Mouse (Mus musculus) gastrocnemius, postnatal 4 days (tissue): ENCODE measurements at regions not wholly inside any gene's neighbourhood (a gene's known extent, or its start where the extent isn't known, plus 50 kb on each side); places are given as distances from the start of the nearest gene placed in this dataset.

Experiments
- DNase-seq, 2 experiments: peaks; one replicate each; pipeline ENCODE4 v3.0.0; 2021 to 2022; ENCODE audit warnings: low spot score in 2 of 2, mixed read lengths in 2 of 2

DNA sequence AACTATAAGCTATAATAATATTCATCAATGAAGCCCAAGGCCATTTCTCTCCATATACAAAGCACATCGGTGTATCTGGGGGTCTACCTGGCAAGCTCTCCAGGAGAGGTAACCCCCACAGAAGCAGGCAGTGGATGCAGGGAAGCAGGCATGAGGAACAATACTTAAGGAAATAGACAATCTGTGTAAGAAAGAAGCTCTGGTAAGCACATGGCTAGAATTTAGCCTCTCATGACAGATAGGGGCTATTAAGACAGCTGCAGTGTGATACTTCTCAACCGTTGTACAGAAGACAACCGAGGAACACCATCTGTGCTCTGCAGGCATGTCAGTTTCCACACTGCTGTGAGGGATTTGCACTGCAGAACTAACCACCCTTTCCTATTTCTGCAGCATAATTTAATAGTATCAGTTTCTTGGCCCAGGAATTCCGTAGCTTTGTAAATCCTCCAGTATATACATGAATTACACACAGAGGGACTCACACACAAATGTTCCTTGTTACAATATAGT lies 108.1 kb upstream of the Lpar1 start:
- DNase-seq, result no peak

DNA sequence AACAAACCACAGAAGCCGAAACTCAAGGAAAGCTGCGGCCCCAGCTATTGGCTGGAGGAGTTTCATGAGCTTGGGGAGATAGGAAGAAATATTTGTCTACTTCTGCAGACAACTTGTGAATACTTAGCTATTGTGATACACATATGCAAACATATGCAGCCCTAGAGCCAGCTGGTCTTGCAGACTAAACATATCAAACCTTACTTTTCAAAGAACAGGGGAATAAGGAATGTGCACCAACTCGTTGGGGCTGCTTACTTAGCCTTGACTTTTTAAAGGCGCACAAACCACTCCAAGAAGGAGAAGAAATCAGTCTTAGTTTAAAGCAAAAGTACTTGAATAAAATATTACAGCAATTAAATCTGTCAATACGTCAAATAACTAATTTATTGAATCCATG lies 106.8 kb upstream of the Lpar1 start:
- DNase-seq, result no peak

- no peak for DNase-seq
Measured at GRCm38 (mm10) chr4:58658206-58658605, 104.5 kb upstream of the Lpar1 start.

DNA sequence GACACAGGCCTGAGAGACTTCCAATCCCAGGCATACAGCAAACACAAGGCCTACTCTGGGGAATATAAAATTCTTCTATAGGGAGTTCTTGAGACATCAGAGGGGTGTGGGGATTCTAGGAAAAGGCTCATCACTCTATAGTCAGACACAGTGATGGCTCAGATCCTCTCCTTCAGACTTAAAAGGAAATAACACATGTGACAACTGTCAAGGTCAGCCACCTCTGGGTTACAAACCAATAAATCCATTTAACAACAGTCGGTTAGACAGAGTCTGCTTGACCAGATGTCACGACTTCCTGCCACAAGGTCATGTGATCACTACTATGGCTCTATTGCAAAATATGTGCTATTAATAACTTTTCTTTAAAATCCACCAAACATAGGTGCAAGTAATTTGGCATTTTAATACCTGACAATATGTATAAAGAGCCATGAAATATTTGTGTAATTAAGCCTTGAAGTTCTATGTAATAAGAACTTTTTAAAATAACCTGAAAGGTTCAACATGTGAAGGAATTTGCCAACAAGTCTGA lies 94.1 kb upstream of the Lpar1 start:
- DNase-seq, result no peak

GRCm38 (mm10) chr4:58646821-58647220 lies 93.1 kb upstream of the Lpar1 start:
- no peak for DNase-seq

DNA sequence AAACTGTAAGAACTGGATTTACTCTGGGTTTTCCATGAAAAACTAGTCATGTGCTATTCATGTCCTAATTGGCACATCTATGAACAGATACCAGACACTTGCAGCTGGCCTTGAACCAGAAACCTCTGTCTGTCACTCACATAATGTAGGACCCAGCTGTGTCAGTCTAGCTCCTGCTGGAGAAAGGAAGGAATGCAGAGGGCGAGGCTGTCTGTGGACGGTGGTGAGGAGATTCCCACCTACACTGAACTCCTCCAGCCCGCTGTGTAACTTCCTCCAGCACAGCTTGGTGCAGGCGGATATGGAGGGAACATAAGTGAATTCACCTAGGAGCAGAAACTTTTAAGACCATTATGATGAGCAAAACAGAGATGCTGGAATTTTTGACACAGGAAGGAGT lies 89.7 kb upstream of the Lpar1 start:
- no peak for DNase-seq

- DNase-seq, result no peak
Measured at GRCm38 (mm10) chr4:58642236-58642635, 88.5 kb upstream of the Lpar1 start.

GRCm38 (mm10) chr4:58632696-58633095 lies 79.0 kb upstream of the Lpar1 start:
- DNase-seq, result no peak

DNA sequence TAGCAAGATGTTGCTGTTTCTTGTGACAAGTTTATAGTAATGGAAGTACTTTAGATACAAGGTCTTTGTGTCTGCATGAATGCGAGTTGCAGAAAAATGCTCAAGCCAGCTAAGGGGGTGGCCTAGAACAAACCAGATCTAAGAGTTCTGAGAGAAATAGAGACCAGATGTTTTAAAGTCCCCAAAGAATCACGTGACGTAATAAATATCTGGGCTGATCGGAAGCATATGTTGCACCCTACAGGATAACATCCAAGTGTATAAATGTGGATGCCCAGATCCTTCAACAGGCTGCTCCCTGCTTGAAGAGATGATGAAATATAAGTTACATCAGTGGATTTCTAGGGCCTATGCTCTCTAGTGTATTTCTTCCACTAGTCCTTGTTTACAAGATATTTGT lies 77.7 kb upstream of the Lpar1 start:
- no peak for DNase-seq

DNA sequence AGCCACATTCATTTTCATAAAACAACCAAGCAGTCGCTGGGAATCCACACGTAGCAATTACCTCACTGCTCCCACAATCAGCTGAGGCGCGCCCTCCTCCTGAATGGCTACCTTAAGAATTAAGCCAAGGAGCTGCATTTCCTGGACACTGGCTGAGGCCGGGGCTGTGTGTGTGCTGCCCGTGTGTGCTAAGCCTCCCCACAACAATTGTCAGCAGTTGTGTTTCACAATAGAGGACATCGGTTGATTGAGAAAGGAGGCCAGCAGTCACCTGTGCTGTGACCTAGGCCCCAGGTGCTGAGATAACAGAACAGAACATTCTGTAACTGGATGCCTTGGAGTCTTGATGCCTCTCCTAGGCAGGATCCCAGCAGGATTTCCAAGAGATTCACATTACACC lies 73.3 kb upstream of the Lpar1 start:
- DNase-seq, result no peak

- DNase-seq, result no peak
Measured at GRCm38 (mm10) chr4:58624059-58624458, 70.4 kb upstream of the Lpar1 start.

GRCm38 (mm10) chr4:58620641-58621040 lies 66.9 kb upstream of the Lpar1 start:
- DNase-seq, result no peak

GRCm38 (mm10) chr4:58617261-58617660 lies 63.6 kb upstream of the Lpar1 start:
- DNase-seq, result no peak

DNA sequence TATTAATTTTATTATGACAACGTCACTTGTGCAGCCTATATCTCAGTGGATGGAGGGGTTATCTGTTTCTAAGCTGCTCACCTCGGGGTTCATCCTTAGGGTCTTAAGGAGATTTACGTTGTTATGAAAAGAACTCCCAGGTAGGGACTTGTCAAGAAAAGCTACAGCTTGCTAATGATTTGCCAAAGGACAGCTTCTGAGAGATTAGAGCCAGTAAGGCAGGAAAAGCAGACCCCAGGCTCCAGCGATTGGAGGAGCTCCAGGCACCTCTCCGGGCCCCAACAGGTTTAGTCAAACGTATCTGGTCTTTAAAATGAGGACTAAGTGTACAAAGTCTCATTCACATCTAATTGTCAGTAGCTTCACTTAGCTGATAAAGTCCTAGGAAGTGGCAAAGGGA lies 59.8 kb upstream of the Lpar1 start:
- DNase-seq, result no peak

DNA sequence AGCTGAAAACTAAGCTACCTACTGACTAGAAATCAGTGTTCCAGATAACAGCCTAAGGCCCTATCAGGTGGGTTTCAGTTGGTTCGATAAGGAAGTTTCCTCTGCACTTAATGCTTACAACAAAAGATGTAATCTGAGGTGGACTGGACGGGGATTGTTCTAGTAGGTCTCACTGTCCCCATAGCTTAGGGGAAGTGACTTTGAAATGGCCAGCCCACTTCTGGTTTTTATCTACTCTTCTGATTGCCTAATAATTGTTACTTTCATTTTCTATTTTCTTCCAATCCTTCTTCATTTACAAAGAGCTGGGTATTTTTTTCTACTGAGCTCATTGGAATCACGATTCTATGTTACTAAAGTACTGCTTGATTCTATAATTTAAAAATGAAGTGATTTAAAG lies 59.3 kb upstream of the Lpar1 start:
- no peak for DNase-seq

DNA sequence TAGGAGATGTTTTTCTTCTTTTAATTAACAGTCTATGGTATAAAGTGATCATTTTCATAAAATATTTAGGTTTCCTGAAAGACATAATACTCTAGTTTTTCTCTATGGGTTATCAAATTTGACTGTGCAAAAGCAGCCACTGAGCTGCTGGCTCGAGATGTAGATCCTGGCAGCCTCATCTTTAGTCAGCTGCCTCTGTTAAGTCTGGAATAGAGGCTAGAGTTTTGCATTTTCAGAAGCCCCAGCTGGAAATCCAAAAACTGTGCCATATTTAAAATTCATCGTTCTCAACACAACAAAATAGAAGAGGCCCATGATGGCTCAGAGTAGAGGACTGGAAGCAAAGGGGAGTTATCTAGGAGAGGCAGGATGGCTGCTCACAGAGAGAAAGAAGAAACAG lies 53.8 kb upstream of the Lpar1 start:
- no peak for DNase-seq

DNA sequence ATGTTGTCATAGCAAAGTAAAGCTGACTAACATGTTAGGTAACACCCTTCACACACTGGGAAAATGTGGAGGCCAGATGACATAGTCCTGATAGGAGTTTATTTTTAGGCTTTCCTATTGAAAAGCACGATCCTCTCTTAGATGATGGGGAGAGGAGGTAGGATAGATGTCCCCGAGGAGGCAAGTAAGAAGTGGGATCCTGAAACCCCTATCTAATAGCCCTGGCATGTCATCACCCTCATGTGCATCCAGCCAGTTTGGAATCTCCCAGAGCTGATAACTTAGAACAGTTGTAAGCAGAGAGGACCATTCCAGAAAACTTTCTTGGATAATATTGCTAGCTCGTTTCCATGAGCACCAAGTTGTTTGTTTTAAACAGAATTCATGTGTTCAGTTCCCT lies 52.2 kb upstream of the Lpar1 start:
- no peak for DNase-seq
